Mouse (Mus musculus) CH12.LX (cell line): ENCODE measurements at regions not wholly inside any gene's neighbourhood (a gene's known extent, or its start where the extent isn't known, plus 50 kb on each side); places are given as distances from the start of the nearest gene placed in this dataset.

Experiments used
- DNase-seq: peaks from one replicate; pipeline ENCODE4 v3.0.0-alpha.2; 2013; ENCODE audit errors: extremely low read depth
- H3K27ac ChIP-seq: 2 replicates; pipeline ENCODE4 v1.5.1; 2012; ENCODE audit warnings: low read depth, mild to moderate bottlenecking, control low read depth, moderate library complexity; ENCODE audit not compliant: insufficient read depth
- H3K27me3 ChIP-seq: replicated peaks from 2 replicates; pipeline ENCODE3; 2012; ENCODE audit warnings: inconsistent platforms
- H3K36me3 ChIP-seq, 2 experiments: replicated peaks in 1 of 2; 2 replicates each; pipeline versions ENCODE3 to v1.6.1; 2012; ENCODE audit warnings: inconsistent platforms in 1 of 2, low read length in 1 of 2, mild to moderate bottlenecking in 1 of 2, mixed read lengths in 1 of 2, moderate library complexity in 1 of 2; ENCODE audit not compliant: control insufficient read depth in 1 of 2, insufficient read depth in 1 of 2
- H3K4me1 ChIP-seq, 2 experiments: 2 replicates each; pipeline ENCODE4 v1.6.1; 2012; ENCODE audit warnings: inconsistent platforms in 1 of 2, moderate library complexity in 1 of 2; ENCODE audit not compliant: insufficient read depth in 2 of 2, control insufficient read depth in 1 of 2
- H3K4me2 ChIP-seq: 2 replicates; pipeline ENCODE4 v1.6.1; 2012; ENCODE audit warnings: low read depth, mild to moderate bottlenecking, control low read depth; ENCODE audit not compliant: poor library complexity, insufficient read depth, severe bottlenecking
- H3K4me3 ChIP-seq, 3 experiments: fragments of 150-350 bp in 1 of 3; sonication (generic) in 1 of 3; replicated peaks in 1 of 3; 2 replicates each; pipeline versions ENCODE3 to v1.5.1; 2011 to 2012; ENCODE audit warnings: low read depth in 2 of 3, low read length in 2 of 3, mild to moderate bottlenecking in 2 of 3, moderate library complexity in 2 of 3, control low read depth in 1 of 3, improper control_type of control experiment in 1 of 3, inconsistent platforms in 1 of 3, mixed read lengths in 1 of 3; ENCODE audit not compliant: poor library complexity in 1 of 3
- H3K79me2 ChIP-seq: replicated peaks from 2 replicates; pipeline ENCODE4 v1.6.1; 2012; ENCODE audit warnings: mild to moderate bottlenecking, moderate library complexity; ENCODE audit not compliant: control insufficient read depth, poor library complexity, insufficient read depth, severe bottlenecking; ENCODE audit errors: extremely low read depth
- H3K9ac ChIP-seq: 2 replicates; pipeline ENCODE4 v1.6.1; 2012; ENCODE audit warnings: low read depth, mild to moderate bottlenecking, control low read depth, moderate library complexity; ENCODE audit not compliant: insufficient read depth
- H3K9me3 ChIP-seq: replicated peaks from 2 replicates; pipeline ENCODE3; 2012; ENCODE audit warnings: low read length, inconsistent platforms, mixed read lengths
- BHLHE40 ChIP-seq: IDR thresholded peaks from 2 replicates; pipeline ENCODE4 v1.6.1; 2011; ENCODE audit warnings: mild to moderate bottlenecking, low read depth, low read length, improper control_type of control experiment
- CTCF ChIP-seq, 2 experiments: IDR thresholded peaks in 1 of 2; conservative IDR thresholded peaks in 1 of 2; 2 replicates each; pipeline ENCODE4 v1.5.1; 2011 to 2012; ENCODE audit warnings: low read depth in 2 of 2, low read length in 2 of 2, improper control_type of control experiment in 1 of 2, inconsistent platforms in 1 of 2, mild to moderate bottlenecking in 1 of 2, moderate library complexity in 1 of 2
- EP300 ChIP-seq: IDR thresholded peaks from 2 replicates; pipeline ENCODE4 v1.6.1; 2011; ENCODE audit warnings: low read length, improper control_type of control experiment
- ETS1 ChIP-seq: conservative IDR thresholded peaks from 2 replicates; pipeline ENCODE4 v1.6.1; 2012; ENCODE audit warnings: low read depth, mild to moderate bottlenecking, inconsistent platforms, low read length, improper control_type of control experiment, moderate library complexity
- GABPA ChIP-seq: IDR thresholded peaks from 2 replicates; pipeline ENCODE4 v1.6.1; 2012; ENCODE audit warnings: low read depth, low read length, improper control_type of control experiment, inconsistent platforms; ENCODE audit not compliant: insufficient replicate concordance
- IRF4 ChIP-seq: IDR thresholded peaks from 2 replicates; pipeline ENCODE4 v1.6.1; 2014; ENCODE audit warnings: low read depth, mild to moderate bottlenecking, inconsistent platforms, low read length, improper control_type of control experiment
- JUN ChIP-seq: IDR thresholded peaks from 2 replicates; pipeline ENCODE4 v1.6.1; 2011; ENCODE audit warnings: low read depth, mild to moderate bottlenecking, low read length, improper control_type of control experiment, moderate library complexity; ENCODE audit not compliant: insufficient read depth
- JUND ChIP-seq: conservative IDR thresholded peaks from 2 replicates; pipeline ENCODE4 v1.6.1; 2011; ENCODE audit warnings: low read depth, low read length, improper control_type of control experiment
- MAX ChIP-seq: IDR thresholded peaks from 2 replicates; pipeline ENCODE4 v1.6.1; 2011; ENCODE audit warnings: low read length, improper control_type of control experiment
- MAZ ChIP-seq: IDR thresholded peaks from 2 replicates; pipeline ENCODE4 v1.6.1; 2012; ENCODE audit warnings: low read depth, mild to moderate bottlenecking, inconsistent platforms, low read length, improper control_type of control experiment, moderate library complexity
- MEF2A ChIP-seq: IDR thresholded peaks from 2 replicates; pipeline ENCODE4 v1.6.1; 2014; ENCODE audit warnings: low read depth, mild to moderate bottlenecking, inconsistent platforms, low read length, improper control_type of control experiment, borderline replicate concordance
- POLR2A ChIP-seq: IDR thresholded peaks from 2 replicates; pipeline ENCODE4 v1.6.1; 2011; ENCODE audit warnings: low read depth, mild to moderate bottlenecking, improper control_type of control experiment, low read length
- RAD21 ChIP-seq: IDR thresholded peaks from 2 replicates; pipeline ENCODE4 v1.6.1; 2011; ENCODE audit warnings: low read depth, mild to moderate bottlenecking, low read length, improper control_type of control experiment, moderate library complexity
- RCOR1 ChIP-seq: conservative IDR thresholded peaks from 2 replicates; pipeline ENCODE4 v1.6.1; 2012; ENCODE audit warnings: low read depth, mild to moderate bottlenecking, inconsistent platforms, low read length, improper control_type of control experiment
- SIN3A ChIP-seq: IDR thresholded peaks from 2 replicates; pipeline ENCODE4 v1.6.1; 2012; ENCODE audit warnings: low read length, improper control_type of control experiment, inconsistent platforms
- SMC3 ChIP-seq: IDR thresholded peaks from 2 replicates; pipeline ENCODE4 v1.6.1; 2011; ENCODE audit warnings: low read depth, low read length, improper control_type of control experiment
- UBTF ChIP-seq: IDR thresholded peaks from 2 replicates; pipeline ENCODE4 v1.6.1; 2012; ENCODE audit warnings: low read depth, mild to moderate bottlenecking, inconsistent platforms, low read length, improper control_type of control experiment, moderate library complexity
- USF1 ChIP-seq: IDR thresholded peaks from 2 replicates; pipeline ENCODE4 v1.6.1; 2014; ENCODE audit warnings: low read depth, mild to moderate bottlenecking, inconsistent platforms, low read length, improper control_type of control experiment
- USF2 ChIP-seq: conservative IDR thresholded peaks from 2 replicates; pipeline ENCODE4 v1.6.1; 2011; ENCODE audit warnings: low read depth, low read length, improper control_type of control experiment
- ZC3H11A ChIP-seq: IDR thresholded peaks from 2 replicates; pipeline ENCODE4 v1.6.1; 2012; ENCODE audit warnings: low read depth, mild to moderate bottlenecking, inconsistent platforms, low read length, improper control_type of control experiment
- ZMIZ1 ChIP-seq: IDR thresholded peaks from 2 replicates; pipeline ENCODE4 v1.6.1; 2012; ENCODE audit warnings: low read depth, mild to moderate bottlenecking, inconsistent platforms, low read length, improper control_type of control experiment
- ZNF384 ChIP-seq: IDR thresholded peaks from 2 replicates; pipeline ENCODE4 v1.6.1; 2012; ENCODE audit warnings: low read depth, low read length, improper control_type of control experiment, inconsistent platforms
- dilution Hi-C: fragments of 300-500 bp; cut with MboI; formaldehyde crosslinking; loops from 2 replicates; pipeline ENCODE4 v1.14.3; 2020; ENCODE audit warnings: low sequenced_read_pairs; ENCODE audit not compliant: extremely low pct_unique_long_range_greater_than_20kb, extremely low pct_ligation_motif_present
- in situ Hi-C: fragments of 300-500 bp; cut with MboI; formaldehyde crosslinking; loops from 3 replicates; pipeline ENCODE4 v1.14.3; 2019; ENCODE audit warnings: low sequenced_read_pairs, low pct_ligation_motif_present, low pct_unique_long_range_greater_than_20kb, mixed read lengths

DNA sequence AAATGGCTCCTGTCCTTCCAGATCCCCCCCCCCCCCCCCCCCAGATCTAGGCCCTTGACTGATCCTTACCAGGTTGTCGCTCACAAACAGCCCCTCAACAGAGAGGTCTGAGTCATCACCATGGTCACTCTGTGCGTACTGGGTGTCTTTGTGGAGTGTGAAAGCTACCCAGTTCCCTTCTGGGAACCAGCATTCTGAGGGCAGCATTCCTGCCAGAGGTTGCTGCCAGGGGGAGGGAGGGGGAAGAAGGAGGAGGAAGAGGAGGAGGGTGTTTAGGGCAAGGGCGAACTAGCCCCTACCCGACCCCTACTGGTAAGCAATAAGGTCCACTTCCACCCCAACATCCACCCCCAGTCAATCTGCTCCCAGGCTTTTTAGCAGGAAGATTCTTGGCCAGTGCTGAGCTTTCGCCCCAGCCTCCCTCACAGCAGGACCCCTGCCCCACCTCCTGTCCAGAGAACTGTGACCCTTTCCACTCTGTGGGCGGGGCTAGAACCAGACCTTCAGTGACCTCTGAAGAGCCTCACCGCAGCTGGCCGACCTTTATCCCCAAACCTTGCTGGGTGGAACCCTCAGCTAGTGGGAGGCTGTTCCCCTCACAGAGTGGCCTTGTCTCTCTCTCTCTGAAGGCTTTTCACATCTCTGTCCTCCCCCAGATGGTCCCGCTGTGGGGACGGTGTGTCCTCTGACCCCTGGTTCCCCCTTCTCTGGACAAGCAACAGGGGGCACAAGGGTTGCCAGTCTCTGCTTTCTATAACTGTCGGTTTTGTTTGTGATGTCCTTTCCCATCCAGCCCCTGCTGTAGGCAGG lies 202.2 kb upstream of the Sfswap start:
- Histone ChIP-seq H3K79me2 (no peaks in the 10 kb centered on the region), H3K36me3 (no peaks in the 10 kb centered on the region), H3K27ac (no peak overlapping the region), H3K4me2 (no peak overlapping the region), H3K4me3 (no peak overlapping the region), H3K27me3 (peaks cover 2% of the 10 kb centered on the region), H3K9me3 (peaks cover 60% of the 10 kb centered on the region), H3K4me1 (no peaks in the 10 kb centered on the region), H3K9ac (no peak overlapping the region)
- dilution Hi-C loops, result no loop called here
- no peak for DNase-seq
- no peak for TF ChIP-seq RAD21
- TF ChIP-seq CTCF (conservative IDR thresholded peaks at IDR 0.05 in 1 of 2, IDR thresholded peaks at IDR 0.05 in 1 of 2; ENCODE audit: low read depth in 2 of 2, low read length in 2 of 2), result no peak
- no peak for TF ChIP-seq MAZ
- in situ Hi-C loops, result no loop called here

DNA sequence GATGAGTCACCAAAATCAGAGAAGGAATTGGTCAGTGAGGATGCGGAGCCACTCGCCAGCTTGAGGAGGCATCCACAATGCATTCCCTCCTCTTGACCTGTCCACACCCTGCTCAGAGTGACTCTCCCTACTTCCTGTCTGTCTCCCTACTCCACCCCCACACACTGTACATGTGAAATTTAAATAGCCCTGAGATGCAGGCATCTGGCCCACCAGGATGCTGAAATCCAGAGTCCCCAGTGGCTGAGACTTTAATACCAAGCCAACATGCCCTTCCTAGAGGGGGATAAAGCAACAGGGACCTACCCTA lies 201.6 kb upstream of the Sfswap start:
- TF ChIP-seq RCOR1, result no peak
- TF ChIP-seq USF1, result no peak
- no peak for TF ChIP-seq ZC3H11A
- TF ChIP-seq JUND, result no peak
- TF ChIP-seq IRF4, result no peak
- no peak for TF ChIP-seq POLR2A
- no peak for TF ChIP-seq EP300
- TF ChIP-seq MAX, result no peak
- no peak for TF ChIP-seq USF2
- TF ChIP-seq SIN3A, result no peak
- no peak for TF ChIP-seq ZNF384
- TF ChIP-seq BHLHE40, result no peak
- TF ChIP-seq SMC3, result no peak
- no peak for TF ChIP-seq UBTF
- TF ChIP-seq ZMIZ1, result no peak
- TF ChIP-seq MEF2A, result no peak
- no peak for TF ChIP-seq ETS1
- TF ChIP-seq RAD21, result no peak
- TF ChIP-seq JUN, result no peak
- TF ChIP-seq GABPA, result no peak
- TF ChIP-seq, all 38 proteins: peak for 0
- Histone ChIP-seq H3K36me3 (no peaks in the 10 kb centered on the region), H3K27me3 (no peaks in the 10 kb centered on the region), H3K4me2 (no peak overlapping the region), H3K27ac (no peak overlapping the region), H3K79me2 (no peaks in the 10 kb centered on the region), H3K4me3 (no peak overlapping the region), H3K4me1 (no peaks in the 10 kb centered on the region), H3K9me3 (peaks cover 60% of the 10 kb centered on the region), H3K9ac (no peak overlapping the region)
- in situ Hi-C loops, result no loop called here
- dilution Hi-C loops, result no loop called here
- no peak for DNase-seq
